Mouse (Mus musculus): ENCODE data around the gene Fam43b.

Gene Fam43b

DNA sequence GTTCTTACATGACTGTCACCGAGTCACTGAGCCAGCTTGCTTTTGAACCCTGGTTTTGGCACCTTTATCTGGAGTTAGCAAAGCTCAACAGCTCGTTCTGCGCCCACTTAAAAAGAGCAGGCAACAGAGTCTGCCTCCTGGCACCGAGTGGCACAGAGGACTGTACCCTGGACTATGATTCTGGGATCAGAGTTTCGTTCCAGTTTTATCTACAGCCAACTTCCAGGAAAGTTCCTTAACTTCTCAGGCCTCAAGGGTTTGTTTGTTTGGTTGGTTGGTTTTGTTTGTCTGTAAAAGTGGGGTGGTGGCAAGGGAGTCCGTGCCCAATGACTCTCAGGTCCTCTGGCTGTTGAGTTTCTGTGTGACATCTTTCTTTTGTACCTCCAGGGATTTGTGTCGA lies 47.6 kb downstream of the Fam43b start:
- no peak for DNase-seq (ENCODE audit: low spot score)

DNA sequence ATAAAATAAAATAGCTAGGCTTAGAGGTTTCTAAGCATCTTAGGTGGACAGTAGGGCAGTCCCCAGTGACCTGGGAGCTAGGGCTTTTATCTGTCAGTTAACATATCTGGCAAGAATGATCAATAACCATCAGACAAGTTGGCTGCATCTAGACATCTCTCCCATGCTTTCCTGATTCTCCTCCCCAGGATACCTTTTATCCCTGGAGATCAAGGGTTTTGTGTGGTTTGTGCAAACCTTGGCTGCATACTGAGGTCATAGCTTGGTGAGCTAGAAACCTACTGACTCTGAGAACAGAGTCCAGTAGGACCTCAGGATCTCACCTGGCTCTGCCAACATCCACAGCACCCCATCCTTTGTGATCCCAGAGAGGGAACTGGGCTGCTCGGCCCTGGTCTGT lies 49.0 kb downstream of the Fam43b start:
- DNase-seq (ENCODE audit: low spot score): no peak

DNA sequence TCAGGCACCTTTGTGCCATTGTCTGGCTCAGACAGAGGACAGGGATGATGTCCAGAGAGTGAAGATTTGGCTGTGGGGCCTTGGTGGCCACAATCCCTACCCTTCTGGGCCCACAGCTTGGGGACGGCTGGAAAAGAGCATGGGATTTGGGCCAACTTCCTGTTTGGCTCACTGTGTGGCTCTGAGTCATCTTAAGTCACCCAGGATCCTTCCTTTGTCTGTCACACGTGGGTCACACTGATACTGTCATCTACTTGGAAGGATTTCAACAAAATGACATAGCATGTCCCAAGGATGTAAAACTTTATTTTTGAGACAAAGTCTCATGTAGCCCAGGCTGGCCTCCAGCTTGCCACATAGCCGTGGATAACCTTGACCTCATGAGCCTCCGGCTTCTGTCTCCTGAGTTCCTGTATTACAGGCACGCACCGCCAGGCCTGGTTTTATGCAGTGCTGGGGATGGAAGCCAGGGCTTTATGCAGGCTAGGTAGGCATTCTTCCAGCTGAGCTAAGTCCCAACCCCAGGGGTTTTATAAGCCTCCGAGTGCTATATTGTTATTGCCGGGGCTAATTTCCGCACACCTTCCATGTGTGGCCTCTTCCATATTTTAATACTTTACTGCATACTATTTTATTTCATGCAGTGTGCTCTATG lies 51.3 kb downstream of the Fam43b start:
- no peak for DNase-seq (ENCODE audit: low spot score)
